Mouse (Mus musculus): ENCODE results near the gene Haus6. TPM values are rescaled to one million over a fixed set of nuclear protein-coding genes. Genes with fewer than 3 reads are reported as not detected.
A peak's percentile ranks its signal among the peaks of the same experiment; 100 is the strongest.

Haus6 gene
- total RNA-seq, 2 experiments from 2014 or later = 8.2 to 9.3 TPM

- peak; percentile 88 for TF ChIP-seq CTCF (conservative IDR thresholded peaks at IDR 0.05)
- no peak overlapping the region for H3K4me3 ChIP-seq
- no peak overlapping the region for H3K27ac ChIP-seq
- peak in 1 of 2 experiments; percentile 19 for DNase-seq (ENCODE audit: low spot score in 2 of 2)
These were observed 56.7 kb downstream of the Haus6 start for GRCm38 (mm10) chr4:86555035-86555707.

DNA sequence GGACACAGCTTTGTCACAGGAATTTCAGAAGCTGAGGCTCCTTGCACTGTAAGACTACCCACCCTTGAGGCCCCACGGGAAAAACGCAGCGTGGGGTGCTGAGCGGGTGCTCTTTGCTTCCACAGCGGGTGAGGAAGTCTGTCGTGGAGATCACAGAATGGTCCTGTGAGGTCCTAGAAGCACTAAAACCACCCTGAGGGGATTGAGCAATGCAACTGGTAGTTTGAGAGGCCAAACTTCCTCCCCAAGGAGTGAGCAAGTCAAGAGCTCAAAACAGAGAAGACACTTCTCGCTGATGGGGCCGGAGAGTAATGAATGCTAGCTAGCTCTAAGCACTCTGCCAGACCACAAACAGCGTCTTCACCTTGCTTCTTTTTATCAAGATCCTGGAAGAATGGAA lies 63.5 kb downstream of the Haus6 start:
- H3K4me3 ChIP-seq = no peak overlapping the region
- H3K27ac ChIP-seq = no peak overlapping the region
- TF ChIP-seq CTCF (conservative IDR thresholded peaks at IDR 0.05) = no peak
- DNase-seq (ENCODE audit: low spot score in 2 of 2) = no peak

- H3K4me3 ChIP-seq = no peak overlapping the region
- H3K27ac ChIP-seq = no peak overlapping the region
- TF ChIP-seq CTCF (conservative IDR thresholded peaks at IDR 0.05) = peak; percentile 87
- DNase-seq (ENCODE audit: low spot score in 2 of 2) = peak in 1 of 2 experiments; percentile 17
These were observed 66.2 kb downstream of the Haus6 start for GRCm38 (mm10) chr4:86545615-86546014.

- Histone ChIP-seq H3K27ac (no peak overlapping the region), H3K4me3 (no peak overlapping the region)
- no peak for TF ChIP-seq CTCF (conservative IDR thresholded peaks at IDR 0.05)
- no peak for DNase-seq (ENCODE audit: low spot score in 2 of 2)
These were observed 67.9 kb downstream of the Haus6 start for GRCm38 (mm10) chr4:86543999-86544398.

- Histone ChIP-seq H3K4me3 (no peak overlapping the region), H3K27ac (no peak overlapping the region)
- TF ChIP-seq CTCF (conservative IDR thresholded peaks at IDR 0.05) = no peak
- no peak for DNase-seq (ENCODE audit: low spot score in 2 of 2)
These were observed 70.3 kb downstream of the Haus6 start for GRCm38 (mm10) chr4:86541573-86541972.

DNA sequence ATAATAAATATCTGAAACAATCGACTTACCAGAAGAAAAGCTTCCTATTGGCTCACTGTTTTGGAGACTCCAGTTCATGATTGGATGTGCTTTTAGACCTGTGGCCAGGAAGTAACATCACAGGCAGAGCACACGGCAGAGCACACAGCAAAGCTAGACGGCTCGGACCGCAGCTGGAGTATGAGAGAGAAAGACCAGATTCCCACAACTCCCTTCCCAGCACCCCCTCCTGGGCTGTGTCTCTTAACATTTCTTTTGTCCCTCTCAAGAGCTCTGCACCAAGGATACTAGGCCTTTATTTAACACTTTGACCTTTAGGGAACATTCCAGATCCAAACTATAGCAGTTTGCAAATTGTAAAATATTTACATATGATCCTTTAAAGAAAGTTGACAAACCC lies 72.9 kb downstream of the Haus6 start:
- H3K27ac ChIP-seq = no peak overlapping the region
- H3K4me3 ChIP-seq = no peak overlapping the region
- DNase-seq (ENCODE audit: low spot score in 2 of 2) = no peak
- TF ChIP-seq CTCF (conservative IDR thresholded peaks at IDR 0.05) = no peak

- Histone ChIP-seq H3K27ac (no peak overlapping the region), H3K4me3 (no peak overlapping the region)
- peak in 1 of 2 experiments; percentile 30 for DNase-seq (ENCODE audit: low spot score in 2 of 2)
- peak; percentile 83 for TF ChIP-seq CTCF (conservative IDR thresholded peaks at IDR 0.05)
These were observed 73.9 kb downstream of the Haus6 start for GRCm38 (mm10) chr4:86537972-86538371.

GRCm38 (mm10) chr4:86534091-86534481 lies 77.8 kb downstream of the Haus6 start:
- no peak overlapping the region for H3K4me3 ChIP-seq
- DNase-seq (ENCODE audit: low spot score in 2 of 2) = no peak
- TF ChIP-seq CTCF (conservative IDR thresholded peaks at IDR 0.05) = no peak
- H3K27ac ChIP-seq = no peak overlapping the region

DNA sequence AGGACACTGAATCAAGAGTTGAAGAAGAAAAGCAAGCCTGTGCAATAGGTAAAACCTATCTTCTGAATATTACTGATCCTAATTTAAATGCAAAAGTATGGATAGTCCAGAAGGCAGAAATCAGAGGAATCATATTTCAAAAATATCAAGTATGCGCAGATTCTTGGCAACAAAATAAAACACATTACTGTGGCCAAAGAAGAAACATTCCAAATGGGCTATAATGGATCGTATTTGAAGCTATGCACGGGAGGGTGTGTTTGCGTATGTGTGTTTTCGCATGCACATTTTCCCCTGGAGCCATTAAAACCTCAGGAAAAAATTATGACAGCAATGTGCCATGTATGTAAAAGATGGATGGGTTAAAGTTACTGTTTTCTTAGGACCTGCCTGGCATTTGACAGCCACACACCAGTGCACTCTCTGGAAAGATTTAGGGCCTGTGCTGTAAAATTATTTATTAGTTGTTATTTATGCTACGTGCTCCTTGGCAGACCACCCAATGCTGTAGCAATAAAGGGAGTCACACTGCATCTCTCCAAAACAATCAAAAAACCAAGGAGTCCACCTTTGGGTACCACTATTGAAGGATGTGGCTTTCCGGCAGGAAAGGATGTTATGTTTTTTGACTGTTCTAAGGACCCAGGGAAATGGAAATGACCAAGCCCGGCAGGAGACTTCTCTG lies 78.3 kb downstream of the Haus6 start:
- DNase-seq (ENCODE audit: low spot score in 2 of 2) = no peak
- no peak overlapping the region for H3K27ac ChIP-seq
- no peak for TF ChIP-seq CTCF (conservative IDR thresholded peaks at IDR 0.05)

GRCm38 (mm10) chr4:86529161-86529560 lies 82.7 kb downstream of the Haus6 start:
- DNase-seq (ENCODE audit: low spot score in 2 of 2) = no peak
- Histone ChIP-seq H3K4me3 (no peak overlapping the region), H3K27ac (no peak overlapping the region)
- TF ChIP-seq CTCF (conservative IDR thresholded peaks at IDR 0.05) = no peak

More for the DNA sequence above, 78.3 kb downstream of the Haus6 start:
- H3K4me3 ChIP-seq = no peak overlapping the region

Other genes with a start within 250 kb of the Haus6 start
- not detected for gene Saxo1, start 53.7 kb downstream of the Haus6 start, total RNA-seq (2021)
- 100 to 1,000 TPM; 129 to 143 TPM for gene Rraga, start 36.4 kb downstream of the Haus6 start, total RNA-seq (2021)
- gene Plin2, start 58.0 kb upstream of the Haus6 start, total RNA-seq (2021) = 10 to 100 TPM; 10.8 to 13.6 TPM
- 10 to 100 TPM in 1 of 2 experiments, 1 to 10 TPM in 1; 9.5 to 10.6 TPM for gene Dennd4c, start 136.5 kb upstream of the Haus6 start, total RNA-seq (2021)
- 100 to 1,000 TPM; 437 to 445 TPM for gene Rps6, start 245.4 kb upstream of the Haus6 start, total RNA-seq (2021)